Mouse (Mus musculus) kidney, embryonic 15.5 days (tissue): ENCODE measurements at regions not wholly inside any gene's neighbourhood (a gene's known extent, or its start where the extent isn't known, plus 50 kb on each side); places are given as distances from the start of the nearest gene placed in this dataset.

Experiments
- ATAC-seq: fragments of 200-750 bp; cut with Nextera tagmentation; replicated peaks from 2 replicates; pipeline ENCODE4 v1.8.0; 2017; ENCODE audit warnings: moderate TSS enrichment; ENCODE audit not compliant: low FRiP score
- H3K27ac ChIP-seq: fragments of 300-500 bp; sonication (generic); 2 replicates; pipeline ENCODE4 v1.5.1; 2015; ENCODE audit warnings: mild to moderate bottlenecking, inconsistent platforms
- H3K27me3 ChIP-seq: fragments of 300-500 bp; sonication (generic); 2 replicates; pipeline ENCODE4 v1.6.1; 2015; ENCODE audit warnings: inconsistent platforms
- H3K36me3 ChIP-seq: fragments of 300-500 bp; sonication (generic); 2 replicates; pipeline ENCODE4 v1.6.1; 2015; ENCODE audit warnings: inconsistent platforms
- H3K4me1 ChIP-seq: fragments of 300-500 bp; sonication (generic); 2 replicates; pipeline ENCODE4 v1.6.1; 2015; ENCODE audit warnings: inconsistent platforms
- H3K4me2 ChIP-seq: fragments of 300-500 bp; sonication (generic); 2 replicates; pipeline ENCODE4 v1.6.1; 2015; ENCODE audit warnings: moderate library complexity, mild to moderate bottlenecking, inconsistent platforms
- H3K4me3 ChIP-seq: fragments of 300-500 bp; sonication (generic); replicated peaks from 2 replicates; pipeline ENCODE4 v1.5.1; 2015; ENCODE audit warnings: mild to moderate bottlenecking, inconsistent platforms
- H3K9ac ChIP-seq: fragments of 300-500 bp; sonication (generic); 2 replicates; pipeline ENCODE4 v1.6.1; 2015; ENCODE audit warnings: mild to moderate bottlenecking, inconsistent platforms
- H3K9me3 ChIP-seq: fragments of 300-500 bp; sonication (generic); replicated peaks from 2 replicates; pipeline ENCODE4 v1.6.1; 2016; ENCODE audit warnings: inconsistent platforms
- WGBS: fragments of 180-500 bp; shearing (Covaris S2); methylation state at CpG from one replicate; pipeline ENCODE4 v1.1.7; 2015; ENCODE audit warnings: mixed read lengths; 5-methylcytosine and 5-hydroxymethylcytosine counted together

DNA sequence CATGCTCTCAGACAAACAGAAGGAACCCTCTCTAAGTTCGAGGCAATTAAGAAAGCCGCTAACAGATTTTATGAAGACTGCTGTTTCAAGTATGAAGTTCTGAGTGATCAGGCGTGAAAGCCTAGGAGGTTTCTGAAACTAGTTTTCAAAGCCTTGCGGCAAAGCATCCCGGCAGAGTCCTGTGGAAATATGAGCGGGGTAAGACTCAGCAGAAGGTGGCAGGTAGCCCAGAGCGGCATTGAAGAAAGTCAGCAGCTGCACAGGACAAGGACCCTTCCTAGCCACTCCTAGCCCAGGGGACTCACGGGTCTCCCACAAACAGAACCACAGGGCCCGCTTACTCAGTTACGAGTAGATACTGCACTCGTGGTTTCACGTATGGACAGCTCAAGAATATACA lies 54.8 kb upstream of the Zfp280d start:
- no peak for ATAC-seq
- Histone ChIP-seq H3K27ac (no peak overlapping the region), H3K36me3 (no peaks in the 10 kb centered on the region), H3K27me3 (no peaks in the 10 kb centered on the region), H3K4me1 (no peaks in the 10 kb centered on the region), H3K4me3 (no peak overlapping the region), H3K4me2 (no peak overlapping the region), H3K9ac (no peak overlapping the region), H3K9me3 (no peaks in the 10 kb centered on the region)
- WGBS = 83% methylated on average over 12 of the region's 12 CpGs

DNA sequence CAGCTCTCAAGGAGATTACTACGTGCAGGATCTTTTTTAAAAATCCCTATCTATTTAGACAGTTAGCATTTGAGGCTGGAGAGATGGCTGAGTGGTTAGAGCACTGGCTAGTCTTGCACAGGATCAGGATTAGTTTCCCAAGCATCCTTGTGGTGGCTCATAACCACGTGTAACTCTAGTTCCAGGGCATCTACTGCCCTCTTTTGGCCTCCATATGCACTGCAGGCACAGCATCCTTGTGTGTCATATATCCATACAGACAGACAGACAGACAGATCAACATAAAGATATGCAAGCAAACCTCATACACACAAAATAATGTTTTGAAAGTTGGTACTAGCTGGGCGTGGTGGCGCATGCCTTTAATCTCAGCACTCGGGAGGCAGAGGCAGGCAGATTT lies 53.3 kb upstream of the Zfp280d start:
- no peaks in the 10 kb centered on the region for H3K9me3 ChIP-seq
- 85% methylated on average over 5 of the region's 5 CpGs for WGBS
- no peaks in the 10 kb centered on the region for H3K27me3 ChIP-seq
- no peak overlapping the region for H3K27ac ChIP-seq
- H3K4me2 ChIP-seq = no peak overlapping the region
- no peak overlapping the region for H3K9ac ChIP-seq
- no peak overlapping the region for H3K4me3 ChIP-seq
- no peak for ATAC-seq
- H3K4me1 ChIP-seq = no peaks in the 10 kb centered on the region
- H3K36me3 ChIP-seq = no peaks in the 10 kb centered on the region
